Mouse (Mus musculus) thymus, postnatal 0 days (tissue): ENCODE results near the gene Gm9803. TPM values are rescaled to one million over a fixed set of nuclear protein-coding genes. Genes with fewer than 3 reads are reported as not detected.
"Not testable (repeated sequence)": the region's sequence is repeated elsewhere in the genome, so short reads cannot be mapped to it uniquely, and the experiment has no call there.

ENCODE experiments used
- DNase-seq: peaks from one replicate; pipeline ENCODE4 v3.0.0-alpha.2; 2015; ENCODE audit warnings: low spot score
- polyA plus RNA-seq: library from polyadenylated mRNA; unstranded; fragments of >200 nt; fragmentation: Nextera tagmentation; extraction: Ambion mirVana; gene quantifications from 2 replicates; pipeline ENCODE4 v1.2.1, GENCODE M21; 2015

The Gm9803 gene
- polyA plus RNA-seq, result 30.6 and 33.2 TPM in 2 replicates

DNA sequence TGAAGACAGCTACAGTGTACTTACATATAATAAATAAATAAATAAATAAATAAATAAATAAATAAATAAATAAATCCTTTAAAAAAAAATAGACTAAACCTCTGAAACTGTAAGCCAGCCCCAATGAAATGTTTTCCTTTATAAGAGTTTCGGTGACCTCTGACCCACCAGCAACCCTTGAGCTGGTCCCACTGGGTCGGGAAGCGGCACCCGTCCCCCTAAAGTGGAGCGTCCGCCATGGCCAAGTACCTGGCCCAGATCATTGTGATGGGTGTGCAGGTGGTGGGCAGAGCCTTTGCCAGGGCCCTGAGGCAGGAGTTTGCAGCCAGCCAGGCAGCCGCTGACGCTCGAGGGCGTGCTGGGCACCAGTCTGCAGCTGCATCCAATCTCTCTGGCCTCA lies at the start of gene Gm9803:
Gene Gm9803 (plus strand): TSS at position 154 of the 400 bp plus-strand sequence.
- DNase-seq, result not testable (repeated sequence)

DNA sequence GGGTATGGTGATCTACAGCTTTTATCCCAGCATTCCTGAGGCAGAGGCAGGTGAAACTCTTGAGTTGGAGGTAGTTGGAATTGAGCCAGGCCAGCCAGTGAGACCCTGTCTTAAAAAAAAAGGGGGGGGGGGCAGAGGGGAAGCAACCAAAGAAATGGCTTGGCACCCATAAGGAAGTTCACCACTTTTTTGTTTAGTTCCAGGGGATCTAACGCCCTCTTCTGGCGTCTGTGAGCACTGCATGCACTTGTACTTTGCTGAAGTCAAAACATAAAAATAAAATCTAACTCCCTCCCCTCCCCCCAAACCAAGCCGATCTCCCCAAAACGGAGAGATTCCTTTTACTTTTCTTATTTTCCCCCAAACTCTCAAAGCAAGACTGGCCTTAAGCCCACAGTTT lies 48.5 kb upstream of the Gm9803 start:
- DNase-seq, result peak; percentile 41

DNA sequence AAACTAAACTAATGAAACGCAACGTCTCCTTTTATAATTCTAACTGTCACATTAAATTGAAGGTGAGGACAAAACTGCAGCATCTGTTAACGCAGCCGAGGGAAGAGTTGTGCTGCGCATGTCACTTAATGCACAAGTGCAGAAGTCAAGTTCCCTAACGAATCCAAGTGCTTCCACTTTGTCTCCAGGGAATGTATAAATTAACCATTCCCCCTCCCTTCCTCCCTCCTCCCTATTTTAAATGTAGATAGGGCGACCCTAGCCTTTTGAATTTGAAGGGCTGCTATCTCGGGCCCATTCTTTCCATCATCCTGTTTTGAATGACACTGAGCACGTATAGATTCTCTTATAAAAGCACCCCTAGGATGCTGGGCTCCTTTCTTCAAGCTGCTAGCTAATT lies 46.4 kb upstream of the Gm9803 start:
- DNase-seq, result no peak

DNA sequence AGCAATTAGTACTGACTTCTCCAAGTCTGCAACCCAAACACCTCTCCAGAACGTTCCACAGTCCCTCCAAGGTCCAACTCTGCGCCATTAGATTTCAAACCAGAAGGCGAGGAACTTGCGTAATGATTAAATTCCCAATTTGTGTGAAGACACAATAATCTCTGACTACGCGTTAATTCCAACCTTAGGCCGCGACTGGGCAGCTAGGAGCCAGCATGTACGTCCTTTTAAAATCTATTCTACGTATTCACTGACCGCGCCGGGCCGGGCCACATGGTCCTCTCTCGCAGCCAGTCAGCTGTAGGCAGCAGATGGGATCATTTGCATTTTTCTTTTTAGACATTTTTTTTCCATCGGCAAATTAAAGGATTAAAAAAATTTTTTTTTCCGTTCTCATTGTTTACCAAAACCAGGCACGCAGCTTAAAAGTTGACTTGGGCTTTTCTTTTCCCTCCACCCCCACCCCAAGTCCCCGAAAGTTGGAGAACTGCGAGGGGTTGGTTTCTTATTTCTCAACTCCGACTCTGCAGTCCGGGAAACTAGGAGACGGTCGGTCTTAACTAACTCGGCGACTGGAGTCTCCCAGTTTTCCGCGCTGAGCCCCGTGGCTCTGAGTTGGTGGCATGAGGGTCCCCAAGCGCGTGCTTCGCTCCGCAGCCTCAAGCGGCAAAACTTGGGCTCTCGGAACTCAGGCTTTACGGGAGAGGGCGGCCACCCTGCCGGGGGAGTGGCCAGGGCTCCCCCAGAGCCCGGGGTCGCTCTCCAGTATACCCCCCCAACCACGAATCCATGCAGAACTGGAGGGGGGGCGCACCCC lies 45.8 kb upstream of the Gm9803 start:
- DNase-seq, result no peak

DNA sequence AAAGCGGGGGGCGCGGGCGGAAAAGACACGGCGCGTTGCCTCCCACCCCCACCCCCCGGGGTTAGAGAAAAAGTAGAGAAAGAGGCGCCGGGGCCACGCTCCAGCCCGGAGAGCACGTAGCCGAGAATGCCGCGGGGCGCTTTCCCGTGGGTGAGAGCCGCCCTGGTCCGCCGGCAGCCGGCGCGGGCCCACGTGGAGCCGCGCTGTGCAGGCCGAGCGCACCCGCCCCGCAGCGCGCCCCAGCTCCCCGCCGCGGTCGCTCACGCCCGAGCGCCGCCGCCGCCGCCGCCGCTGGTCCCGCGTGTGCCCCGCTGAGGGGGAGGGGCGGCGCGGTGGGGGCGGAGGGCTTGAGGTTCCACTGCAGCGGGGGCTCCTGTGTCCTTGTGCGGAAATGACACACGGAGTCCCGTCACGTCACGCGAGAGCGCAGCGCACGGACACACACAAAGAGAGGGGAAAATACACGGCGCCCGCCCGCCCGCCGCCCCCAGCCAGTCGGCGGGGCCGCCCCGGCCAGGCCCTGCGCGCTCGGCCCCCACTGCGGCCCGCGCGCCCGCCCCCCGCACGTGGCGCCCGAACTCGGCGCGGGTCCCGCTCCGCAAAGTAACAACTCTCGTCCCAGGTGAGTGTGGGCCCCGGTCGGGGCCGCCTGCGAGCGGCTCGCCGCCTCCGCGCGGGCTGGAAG lies 45.0 kb upstream of the Gm9803 start, which contains the start of gene Bend3:
Gene Bend3 (plus strand): TSS at position 81 of the 685 bp plus-strand sequence.
- peak; percentile 66 for DNase-seq

DNA sequence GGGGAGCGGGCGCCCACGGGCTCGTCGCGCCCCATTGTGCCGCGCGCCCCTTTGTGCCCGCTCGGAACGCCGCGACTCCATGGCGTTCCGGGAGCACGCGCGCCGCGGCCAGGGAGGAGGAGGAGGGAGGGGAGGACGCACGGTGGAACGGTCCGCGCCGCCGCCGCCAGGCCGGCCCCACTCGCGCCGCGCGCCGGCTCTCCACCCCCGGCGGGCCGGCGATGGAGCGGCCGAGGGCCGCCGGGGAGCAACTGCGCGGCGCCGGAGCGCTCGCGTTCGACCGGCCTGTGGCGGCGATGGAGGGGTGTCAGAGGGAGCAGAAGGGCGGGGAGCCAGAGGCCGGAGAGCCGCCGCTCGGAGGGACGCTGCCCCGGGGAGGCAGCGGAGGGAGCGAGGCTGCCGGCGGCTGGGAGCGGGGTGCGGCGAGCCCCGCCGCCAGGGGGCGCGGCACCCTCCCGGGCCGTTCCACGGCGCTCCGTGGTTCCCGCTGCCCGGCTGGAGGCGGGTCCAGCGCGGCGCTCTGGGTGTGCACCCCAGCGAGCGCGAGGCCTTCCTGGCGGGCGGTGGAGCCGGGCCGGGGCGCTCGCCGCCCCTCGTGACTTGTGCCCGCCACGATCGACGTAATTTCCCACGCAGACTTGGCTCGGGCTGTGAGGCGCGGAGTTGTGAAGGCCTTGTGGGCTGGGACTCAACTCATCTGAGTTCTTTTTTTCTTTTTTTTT lies 44.3 kb upstream of the Gm9803 start:
- peak; percentile 86 for DNase-seq

DNA sequence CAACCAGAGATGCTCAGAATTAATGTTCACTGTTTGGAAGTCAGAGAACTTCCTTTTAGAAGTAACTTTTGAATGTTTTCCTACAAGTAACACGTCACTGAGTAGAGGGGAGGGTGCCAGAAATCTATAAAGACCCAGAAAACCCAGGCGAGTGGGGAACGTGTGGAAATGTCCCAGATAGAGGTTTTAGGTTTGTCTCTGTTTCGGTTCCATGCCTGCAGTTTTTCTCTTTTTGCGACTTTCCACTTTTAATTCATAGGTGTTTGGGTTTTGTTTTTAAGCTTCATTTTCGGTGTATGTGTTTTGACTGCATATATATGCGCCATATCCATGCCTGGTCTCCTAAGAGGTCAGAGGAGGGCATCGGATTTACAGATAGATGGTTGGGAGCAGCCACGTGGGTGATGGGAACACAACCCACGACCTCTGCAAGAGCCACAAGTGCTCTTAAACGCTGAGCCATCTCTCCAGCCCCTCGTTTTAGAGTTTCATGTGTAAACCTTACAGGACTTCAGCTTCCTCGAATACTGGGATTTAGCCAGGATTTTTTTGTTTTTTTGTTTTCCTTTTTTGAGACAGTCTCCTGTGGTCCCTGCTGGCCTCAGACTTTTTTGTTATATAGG lies 43.5 kb upstream of the Gm9803 start:
- no peak for DNase-seq

DNA sequence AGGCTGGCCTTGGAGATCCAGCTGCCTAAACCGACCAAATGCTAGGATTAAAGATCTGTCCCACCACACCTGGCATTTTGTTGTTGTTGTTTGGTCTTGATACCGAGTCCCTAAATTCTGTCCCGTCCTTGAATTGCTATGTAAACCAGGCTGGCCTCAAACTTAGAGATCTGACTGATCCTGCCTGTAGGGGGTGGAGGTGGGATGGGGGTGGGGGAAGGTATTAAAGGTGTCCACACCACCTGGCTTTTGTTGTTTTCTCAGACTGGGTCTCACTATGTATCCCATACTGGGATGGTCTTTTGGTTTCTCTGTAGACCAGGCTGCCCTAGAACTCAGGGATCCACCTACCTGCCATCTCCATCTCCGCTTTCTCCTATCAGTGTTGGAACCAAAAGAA lies 42.7 kb upstream of the Gm9803 start:
- no peak for DNase-seq

DNA sequence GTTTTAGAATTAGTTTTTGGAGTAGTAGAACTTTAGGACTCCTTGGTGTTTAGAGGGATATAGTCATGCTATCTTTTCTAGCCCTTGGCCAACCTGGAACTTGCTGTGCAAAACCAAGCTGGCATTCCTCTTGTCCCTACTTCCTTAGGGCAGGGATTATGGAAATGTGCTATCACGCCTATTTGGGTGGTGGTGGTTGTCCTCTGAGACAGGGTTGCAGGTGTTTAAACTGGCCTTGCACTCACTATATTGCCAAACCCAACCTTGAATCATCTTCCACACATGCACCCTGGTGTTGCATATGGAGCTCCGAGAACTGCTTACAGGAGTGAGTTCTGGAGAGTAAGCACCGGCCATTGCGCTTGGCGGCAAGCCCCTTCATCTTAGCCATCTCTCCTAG lies 41.9 kb upstream of the Gm9803 start:
- DNase-seq, result no peak

DNA sequence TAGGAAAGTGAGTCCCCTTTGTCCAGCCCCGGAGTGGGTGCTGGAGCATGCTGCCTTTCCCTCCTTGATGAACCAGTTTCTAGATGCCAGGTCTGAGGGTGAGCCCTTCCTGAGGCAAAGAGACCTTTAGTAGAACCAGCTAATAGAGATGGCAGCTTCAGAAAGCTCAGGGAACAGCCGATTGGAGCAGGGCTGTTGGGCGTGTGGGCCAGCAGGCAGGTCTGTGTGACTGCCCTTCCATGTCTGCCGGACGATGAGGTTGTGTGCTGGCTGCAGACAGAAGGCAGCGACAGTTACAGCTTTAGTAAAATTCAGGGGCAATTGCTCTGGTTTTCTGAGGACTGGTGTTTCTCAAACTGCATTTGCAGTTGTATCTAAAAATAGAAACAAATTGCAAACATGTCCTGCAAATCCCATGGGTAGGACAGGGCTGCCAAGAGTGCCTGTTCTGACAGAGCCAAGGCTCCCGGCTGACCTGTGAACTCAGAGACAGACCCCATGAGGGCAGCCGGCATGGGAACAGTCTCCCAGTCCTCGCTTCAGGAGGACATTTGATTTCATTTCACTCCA lies 40.4 kb upstream of the Gm9803 start:
- no peak for DNase-seq

DNA sequence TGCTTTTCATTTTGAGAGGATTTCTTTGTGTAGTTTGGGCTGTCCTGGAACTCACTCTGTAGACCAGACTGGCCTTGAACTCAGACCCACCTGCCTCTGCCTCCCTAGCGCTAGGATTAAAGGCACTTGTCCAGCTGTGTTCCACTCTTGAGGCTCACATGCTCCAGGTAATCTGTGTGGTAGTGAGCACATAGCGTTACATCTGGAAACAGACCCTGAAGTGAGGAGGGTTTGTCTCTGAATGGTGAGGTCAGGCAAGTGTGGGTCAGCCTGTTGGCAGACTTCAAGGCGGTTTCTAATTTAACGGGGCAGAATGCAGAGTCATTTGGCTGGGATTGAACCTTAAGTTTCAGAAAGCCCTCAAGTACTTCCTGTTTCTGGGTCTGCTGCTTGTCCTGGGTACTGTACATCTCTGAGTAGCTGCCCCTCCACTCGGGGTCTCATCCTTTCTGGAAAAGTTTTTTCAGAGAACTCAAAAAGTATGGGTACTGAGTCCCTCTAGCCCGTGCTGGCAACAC lies 38.1 kb upstream of the Gm9803 start:
- no peak for DNase-seq

DNA sequence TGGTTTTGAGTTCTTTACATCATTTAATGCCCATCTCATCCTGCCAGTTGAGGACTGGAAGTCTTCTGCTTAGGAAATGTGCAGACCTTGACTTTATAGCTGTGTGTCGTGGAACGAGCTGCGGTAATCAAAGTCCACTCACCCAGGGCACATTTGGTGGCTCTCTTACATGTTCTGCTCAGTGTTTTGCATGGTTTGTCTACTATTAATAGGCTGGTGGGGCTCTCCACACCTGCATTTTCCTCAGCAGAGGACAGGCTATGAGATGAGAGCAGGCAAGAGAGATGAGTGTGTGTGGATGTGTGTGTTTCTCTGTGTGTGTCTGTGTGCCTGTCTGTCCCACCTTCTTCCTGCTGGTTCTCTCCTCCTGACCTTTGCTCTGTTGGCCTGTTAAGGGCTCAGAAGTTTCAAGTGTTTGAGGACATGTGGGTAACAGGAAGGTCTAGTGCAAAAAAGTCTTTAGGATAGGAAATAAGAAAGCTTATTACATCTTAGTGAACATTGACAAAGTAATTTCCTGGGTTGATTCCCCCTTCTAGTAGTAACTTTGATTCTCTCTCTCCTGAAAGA lies 36.4 kb upstream of the Gm9803 start:
- no peak for DNase-seq

DNA sequence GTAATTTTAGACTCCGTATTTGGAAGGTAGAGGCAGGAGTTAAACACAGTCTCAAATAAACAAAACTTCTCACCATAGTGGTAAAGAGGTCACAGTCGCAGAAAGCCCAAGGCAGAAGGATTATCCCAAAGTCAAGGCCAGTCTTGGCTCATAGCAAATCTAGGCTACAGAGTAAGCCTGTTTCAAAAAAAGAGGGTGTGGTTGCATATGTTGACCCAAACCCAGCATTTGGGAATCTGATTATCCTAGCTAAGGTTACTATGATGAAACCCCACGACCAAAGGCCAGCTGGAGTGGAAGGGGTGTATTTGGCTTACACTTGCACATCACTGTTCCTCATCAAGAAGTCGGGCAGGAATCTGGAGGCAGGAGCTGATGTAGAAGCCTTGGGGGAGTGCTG lies 35.6 kb upstream of the Gm9803 start:
- no peak for DNase-seq

DNA sequence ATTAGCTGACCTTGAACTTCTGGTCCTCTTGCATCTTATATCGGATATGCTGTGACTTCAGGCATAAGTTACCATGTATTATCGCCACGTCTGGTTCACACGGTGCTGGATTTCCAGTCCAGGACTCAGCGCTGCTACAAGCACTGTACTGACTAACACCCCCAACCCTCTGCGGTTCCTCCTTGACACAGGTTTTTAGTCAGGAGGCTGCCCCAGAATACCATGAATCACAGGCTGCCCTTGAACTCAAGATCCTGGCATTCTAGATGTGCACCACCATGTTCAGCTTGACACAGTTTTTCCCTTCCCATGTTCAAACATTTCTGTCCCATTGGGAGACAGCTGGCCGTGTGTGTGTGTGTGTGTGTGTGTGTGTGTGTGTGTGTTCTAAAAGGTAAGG lies 34.7 kb upstream of the Gm9803 start:
- DNase-seq, result no peak

DNA sequence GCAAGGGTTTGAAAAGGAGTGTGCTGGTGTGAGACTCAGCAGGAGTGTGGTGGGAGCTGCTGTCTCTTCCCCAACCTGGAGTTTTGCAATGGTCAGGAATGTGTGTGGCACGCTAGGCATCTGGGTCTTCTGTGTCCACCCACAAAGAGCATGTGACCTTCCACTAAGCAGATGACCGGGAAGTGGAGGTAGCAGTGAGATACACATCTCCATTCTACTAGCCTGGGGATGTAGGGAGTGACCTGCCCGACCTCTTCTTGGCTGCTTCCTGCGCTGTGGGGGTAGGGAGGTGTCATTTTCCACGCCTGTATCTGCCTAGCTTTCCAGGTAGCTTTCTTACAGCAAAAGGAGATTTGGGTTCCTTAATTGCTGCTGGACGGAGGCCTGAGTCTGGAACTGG lies 34.3 kb upstream of the Gm9803 start:
- no peak for DNase-seq

DNA sequence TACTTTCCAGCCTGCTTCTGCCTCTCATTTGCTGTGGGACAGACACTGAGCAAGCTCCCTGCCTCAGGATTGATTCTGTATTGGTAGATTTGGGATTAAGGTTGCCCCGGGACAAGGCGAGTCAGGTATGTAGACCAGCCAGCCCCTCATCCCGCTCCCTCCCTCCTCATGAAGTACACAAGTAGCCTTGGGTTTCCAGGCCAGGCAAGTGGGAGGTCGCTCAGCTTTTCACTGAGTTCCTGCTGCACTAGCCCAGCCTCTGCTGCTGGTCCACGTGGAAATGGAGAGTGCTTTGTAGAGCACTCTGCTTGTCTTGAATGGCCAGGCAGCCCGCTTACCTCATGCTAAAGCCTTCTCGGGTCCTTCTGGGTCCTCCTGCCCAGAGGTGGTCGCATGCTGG lies 33.9 kb upstream of the Gm9803 start:
- no peak for DNase-seq

DNA sequence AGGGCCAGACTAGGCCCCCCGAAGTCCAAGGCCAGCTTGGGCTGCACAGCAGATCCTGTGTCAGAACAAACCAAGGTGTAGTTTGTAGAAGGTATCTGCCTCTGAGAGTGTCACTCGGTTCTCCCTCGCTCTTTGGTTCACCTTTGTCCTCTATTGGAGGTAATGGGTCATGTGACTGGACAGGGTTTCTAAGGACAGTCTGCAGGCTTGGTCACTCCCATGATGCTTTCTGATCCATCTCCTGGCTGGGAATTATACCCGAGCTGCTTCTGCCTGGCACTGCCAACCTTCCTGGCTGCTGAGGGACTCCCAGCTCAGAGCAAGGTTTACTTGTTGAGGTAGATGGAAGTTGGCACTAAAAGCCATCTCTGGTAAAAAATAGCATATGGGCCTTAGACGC lies 33.0 kb upstream of the Gm9803 start:
- DNase-seq, result no peak

DNA sequence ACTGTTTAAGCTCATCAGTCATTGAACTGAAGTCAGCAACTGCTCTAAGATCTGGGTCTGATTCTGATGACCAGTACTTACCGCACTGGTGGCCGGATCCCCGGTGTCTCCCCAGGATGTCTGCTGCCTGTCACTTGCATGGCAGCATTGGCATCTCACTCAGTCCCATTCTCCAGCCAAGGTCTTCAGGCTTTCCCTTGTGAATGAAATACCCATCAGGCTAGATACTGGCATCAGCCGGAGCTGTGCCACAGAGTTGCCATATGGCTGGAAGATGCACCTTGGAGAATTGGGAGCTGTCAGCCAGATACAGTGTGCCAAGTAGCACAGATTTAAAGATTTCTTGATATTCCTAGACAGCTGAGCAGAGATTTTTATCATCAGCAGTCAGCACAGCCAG lies 21.3 kb upstream of the Gm9803 start:
- no peak for DNase-seq

DNA sequence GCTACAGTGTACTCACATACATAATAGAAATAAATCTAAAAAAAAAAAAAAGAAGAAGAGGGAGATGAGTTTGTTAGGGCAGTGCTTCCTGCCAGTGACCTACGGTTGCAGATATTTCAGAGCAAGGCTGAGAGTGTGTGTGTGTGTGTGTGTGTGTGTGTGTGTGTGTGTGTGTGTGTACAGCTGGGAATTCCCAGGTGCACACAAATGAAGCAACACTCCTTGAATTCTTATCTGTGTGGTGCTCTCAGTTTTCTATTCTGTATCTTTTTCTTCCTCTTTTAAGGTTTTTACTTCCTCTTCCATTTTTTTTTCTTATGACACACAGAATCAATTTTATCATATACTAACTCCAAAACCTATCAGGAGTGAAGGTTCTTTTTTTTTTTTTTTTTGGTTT lies 19.6 kb upstream of the Gm9803 start:
- DNase-seq, result no peak

DNA sequence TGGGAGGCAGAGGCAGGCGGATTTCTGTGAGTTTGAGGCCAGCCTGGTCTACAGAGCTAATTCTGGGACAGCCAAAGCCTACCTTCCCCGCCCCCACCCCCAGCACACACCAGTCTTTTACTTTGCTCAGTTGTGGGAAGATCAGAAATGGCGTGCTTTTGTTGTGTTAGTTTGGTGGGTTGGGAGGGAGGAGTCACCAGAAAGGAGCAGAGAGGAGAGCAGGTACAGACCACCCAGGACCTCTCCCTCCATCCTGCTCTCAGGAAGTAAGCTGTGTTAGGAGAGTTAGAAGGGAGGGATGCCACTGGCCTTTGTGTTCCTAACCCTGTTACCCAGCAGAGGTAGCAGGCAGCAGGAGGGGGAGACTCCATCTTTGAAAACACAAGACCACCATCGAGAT lies 16.8 kb upstream of the Gm9803 start:
- no peak for DNase-seq

DNA sequence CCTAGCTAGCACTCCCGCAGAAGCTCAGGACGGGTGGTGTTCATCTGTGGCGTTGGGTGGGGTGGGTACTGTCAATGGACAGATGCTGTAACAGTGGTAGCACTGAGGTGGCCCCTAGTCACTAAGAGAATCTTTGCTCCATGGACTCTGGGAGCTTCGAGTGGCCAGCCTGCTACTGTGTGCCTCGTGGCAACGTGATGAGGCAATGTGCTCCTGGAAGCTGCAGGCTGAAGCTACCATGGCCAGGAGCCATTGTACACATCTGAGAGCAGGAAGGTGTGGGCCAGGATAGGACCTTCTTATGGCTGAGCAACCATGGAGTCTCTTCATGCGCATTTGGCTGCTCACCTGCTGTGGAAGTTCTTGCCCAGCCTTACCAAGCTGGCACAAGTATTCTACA lies 14.7 kb upstream of the Gm9803 start:
- DNase-seq, result no peak
